Mouse (Mus musculus) lung, postnatal 10 days (tissue): ENCODE results near the gene Akap6.

ENCODE experiments used
- DNase-seq: peaks from one replicate; pipeline ENCODE4 v3.0.0; 2021

The Akap6 gene

DNA sequence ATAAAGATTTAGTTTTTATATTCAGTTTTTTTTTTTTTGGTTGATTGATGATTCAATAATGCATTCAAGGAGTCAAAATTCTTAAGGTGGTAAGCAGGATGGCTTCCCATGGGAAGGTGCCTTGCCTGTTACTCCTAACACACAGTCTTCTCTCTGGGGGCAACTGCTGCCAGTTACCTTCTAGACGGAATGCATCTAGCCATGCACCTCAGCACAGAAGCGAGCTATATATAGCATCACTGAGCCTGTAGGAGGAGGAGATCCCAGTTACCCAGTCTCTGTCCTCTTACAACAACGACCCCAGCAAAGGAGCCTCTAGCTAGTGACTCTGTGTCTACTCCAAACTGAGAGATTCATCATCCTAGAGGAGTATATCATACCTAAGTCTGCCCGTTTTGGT is 150.1 kb downstream of the Akap6 start:
- no peak for DNase-seq

DNA sequence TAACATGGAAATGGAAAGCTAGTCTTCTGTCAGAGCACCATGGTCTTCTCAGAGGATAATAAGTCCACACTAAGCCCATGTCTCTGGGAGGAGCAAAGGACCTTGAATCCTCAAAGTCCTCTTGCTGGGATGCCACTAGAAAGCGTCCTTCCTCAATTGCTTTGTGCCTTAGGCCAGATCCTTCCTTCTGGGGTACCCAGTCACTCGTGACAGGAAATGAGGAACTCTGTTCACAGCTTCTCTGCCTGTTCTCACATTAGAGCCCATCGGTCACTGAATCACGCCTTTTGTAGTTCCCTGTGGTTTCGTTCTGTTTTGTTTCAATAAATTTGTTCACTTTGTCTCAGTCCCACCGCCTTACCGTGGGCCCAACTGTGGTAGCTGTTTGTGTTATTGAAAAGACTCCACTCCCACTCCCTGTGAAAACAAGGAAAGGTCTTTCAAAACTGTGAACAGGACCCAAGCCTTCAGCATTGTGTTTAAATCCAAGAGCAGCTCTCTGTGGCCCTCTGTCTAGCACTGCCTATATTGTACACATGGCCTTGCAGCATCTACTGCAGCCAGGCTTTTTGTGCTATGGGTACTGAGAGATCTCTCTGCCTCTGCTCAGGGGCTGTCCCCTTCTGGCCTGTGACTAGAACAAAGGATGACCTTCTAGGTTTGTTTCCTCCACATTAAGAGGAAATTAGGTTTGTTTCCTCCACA is 151.3 kb downstream of the Akap6 start:
- DNase-seq: no peak

DNA sequence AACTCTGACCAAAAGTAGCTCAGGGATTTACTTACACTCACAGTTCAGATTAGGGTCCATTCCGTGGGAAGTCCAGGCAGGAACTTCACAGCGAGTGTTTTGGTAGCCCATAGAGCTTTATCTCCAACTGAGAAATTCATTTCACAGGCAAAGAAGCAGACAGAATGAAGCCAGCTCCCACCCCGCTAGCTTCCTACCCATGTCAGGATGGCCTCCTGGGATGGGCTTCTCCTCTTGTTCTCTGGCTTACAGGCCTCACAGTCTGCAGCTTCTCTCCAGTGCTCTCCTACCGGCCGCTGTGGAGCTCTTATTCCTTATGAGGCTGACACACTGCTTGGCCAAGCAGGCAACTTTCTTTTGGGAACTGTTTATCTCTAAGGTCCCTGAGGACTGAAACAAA is 152.0 kb downstream of the Akap6 start:
- DNase-seq: no peak

DNA sequence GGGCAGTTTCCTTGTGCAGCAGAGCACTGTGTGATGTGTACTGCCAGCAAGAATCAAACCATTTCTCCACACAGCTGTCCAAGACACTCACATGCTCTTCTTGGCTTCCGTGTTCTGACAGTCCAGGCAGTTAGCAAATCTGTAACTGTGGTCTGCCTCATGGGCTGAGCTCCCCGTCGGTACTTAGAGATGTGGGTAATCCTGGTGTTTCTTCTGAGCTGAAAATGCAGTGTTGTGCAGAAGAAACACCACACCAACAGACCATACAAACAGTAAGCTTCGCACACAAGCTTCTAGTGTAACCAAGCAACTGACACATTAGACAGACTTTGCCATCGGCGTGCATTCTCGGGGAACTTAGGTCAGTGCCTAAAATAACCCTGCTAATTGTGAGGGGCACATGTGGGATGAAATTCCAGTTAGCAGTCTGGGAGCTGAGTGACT is 155.1 kb downstream of the Akap6 start:
- peak; percentile 56 for DNase-seq

DNA sequence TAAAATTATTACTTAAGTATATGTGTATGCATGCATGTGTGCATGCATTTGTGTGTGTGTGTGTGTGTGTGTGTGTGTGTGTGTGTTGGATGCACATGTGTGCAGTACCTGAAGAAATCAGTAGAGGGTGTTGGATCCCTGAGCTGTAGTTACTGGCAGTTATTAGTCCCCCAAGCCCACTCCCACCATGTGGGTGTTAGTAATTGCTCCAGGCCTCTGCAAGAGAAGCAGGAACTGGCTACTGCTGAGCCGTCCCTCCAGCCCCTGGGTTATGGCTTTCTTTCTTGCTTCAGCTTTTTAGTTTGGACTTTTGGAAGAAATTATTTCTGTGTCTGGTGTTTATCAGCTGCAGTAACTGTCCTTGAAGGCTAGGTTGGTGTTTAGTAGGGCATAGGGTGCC is 156.9 kb downstream of the Akap6 start:
- no peak for DNase-seq

DNA sequence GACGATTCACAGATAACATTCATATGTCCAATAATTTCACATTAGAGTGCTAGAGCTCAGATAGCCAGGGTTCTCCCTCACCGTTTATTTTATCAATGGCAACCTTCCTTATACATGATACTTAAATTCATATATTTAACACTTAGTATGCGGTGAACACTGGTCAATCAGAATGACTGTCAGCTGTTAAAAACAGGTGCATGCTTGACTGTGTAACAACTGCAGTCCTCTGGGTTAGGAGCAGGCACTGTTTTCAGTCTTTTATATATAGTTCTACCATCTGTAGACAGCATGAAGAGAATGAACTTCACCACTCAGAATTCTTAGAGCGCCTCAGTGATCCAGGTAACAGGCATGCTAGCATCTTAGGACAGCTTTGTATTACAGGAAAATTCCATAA is 158.1 kb downstream of the Akap6 start:
- DNase-seq: no peak

DNA sequence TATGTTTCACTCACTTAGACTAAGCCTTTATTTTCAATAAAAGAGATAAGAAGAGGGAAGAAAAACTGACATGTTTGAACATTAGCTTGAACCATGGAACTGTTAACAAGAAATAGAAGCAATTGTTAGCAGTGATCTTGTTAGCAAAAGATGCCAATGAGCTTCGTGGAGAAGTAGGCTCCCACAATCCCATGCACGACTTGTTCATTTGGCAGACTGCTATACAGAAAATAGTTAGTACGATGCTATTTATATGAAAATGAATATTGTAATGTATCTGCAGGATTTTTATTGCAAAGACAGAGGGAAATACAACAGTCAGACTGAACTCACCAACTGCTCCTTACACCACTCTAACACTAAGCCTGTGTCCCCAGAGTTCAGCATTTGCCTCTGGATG is 162.7 kb downstream of the Akap6 start:
- no peak for DNase-seq

DNA sequence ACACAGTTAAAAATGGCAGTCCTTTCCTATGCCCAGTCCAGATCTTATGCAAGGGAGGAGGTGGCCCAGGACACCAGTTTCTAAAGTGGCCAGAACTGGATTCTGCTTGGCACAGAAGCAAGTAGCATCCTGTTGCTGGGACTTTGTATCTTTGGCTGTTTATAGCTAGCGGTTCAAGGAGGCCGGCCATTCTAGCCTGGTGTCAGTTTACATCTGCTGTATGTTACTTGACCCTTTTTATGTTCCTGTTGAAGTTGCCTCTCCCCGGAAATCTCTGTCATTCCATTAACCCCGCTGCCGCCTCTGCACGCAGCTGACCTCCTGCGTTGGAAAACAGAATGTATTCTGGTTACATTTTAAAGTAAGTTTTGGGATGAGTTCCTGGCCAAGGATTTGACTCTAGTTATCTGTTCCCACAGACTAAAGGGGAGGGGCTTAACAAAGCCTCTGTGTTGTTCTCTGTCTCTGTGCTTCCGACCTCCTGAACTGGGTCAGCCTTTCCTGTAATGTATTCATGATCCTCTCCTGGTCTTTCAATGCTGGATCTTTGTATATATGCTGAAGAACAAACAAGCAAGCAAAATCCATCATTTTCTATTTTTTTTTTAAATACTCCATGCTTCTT is 168.9 kb downstream of the Akap6 start:
- peak; percentile 74 for DNase-seq

DNA sequence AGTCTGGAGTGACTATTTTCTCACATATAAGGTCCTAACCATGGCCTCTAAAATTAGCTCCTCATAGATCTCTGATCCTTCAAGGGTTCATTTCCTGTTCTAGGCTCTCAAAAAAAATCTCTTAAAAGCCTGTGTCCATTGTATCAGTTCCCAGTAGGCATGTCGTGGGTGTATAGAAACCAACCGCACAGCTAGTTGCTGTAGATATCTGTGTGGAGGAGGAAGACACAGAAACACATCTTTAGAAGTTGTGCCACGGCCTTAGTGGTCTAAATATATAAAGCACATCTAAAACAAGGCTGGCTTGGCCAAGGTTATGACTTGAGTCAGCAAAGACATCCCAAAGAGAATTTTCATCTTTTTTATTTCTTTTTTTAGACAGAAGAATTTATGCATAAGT is 172.4 kb downstream of the Akap6 start:
- no peak for DNase-seq

DNA sequence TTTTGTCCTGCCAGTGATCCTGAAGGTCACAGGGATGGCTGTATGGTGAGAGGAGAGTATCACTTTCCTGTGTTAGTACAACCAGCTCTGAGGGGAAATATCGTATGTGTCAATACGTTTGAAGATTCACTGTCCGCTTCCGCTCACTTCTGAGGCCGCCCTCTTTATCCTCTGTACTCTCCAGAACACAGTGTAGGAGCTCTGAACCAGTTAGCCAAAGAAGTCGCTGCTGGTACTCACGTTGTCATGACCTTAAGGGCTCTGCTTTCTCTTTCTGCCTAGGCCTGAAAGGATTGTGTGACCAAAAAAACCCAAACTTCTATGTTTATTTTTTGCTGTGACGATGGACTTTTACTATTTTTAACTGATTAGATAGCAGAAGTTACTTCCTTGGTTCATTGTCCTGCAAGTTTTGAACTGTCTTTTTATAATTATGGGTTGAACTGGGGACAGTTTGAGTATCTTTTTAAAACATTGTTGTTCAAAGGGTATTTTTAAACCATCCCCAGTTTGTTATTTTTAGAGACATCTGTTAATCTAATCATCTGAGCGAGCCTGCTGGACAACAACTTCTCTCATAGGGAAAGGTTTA is 175.2 kb downstream of the Akap6 start:
- no peak for DNase-seq

DNA sequence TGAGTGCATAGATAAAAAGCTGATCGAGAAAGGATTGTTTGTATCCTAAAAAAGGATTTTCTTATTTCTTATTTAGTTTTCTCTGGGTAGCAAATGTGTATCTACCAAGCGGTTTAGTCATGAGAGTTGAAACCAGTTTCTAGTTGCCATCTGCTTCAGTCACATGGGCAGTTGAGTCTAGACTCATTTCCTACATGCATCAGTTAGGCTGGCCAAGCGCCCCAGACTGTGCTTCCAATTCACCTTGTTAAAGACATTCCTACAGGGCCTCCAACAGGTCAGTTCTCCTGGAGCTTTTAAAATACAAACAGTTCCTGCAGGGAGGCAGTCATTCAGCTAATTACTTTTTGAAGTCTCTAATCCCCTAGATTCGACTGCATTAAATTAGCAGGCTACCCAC is 176.9 kb downstream of the Akap6 start:
- DNase-seq: no peak

DNA sequence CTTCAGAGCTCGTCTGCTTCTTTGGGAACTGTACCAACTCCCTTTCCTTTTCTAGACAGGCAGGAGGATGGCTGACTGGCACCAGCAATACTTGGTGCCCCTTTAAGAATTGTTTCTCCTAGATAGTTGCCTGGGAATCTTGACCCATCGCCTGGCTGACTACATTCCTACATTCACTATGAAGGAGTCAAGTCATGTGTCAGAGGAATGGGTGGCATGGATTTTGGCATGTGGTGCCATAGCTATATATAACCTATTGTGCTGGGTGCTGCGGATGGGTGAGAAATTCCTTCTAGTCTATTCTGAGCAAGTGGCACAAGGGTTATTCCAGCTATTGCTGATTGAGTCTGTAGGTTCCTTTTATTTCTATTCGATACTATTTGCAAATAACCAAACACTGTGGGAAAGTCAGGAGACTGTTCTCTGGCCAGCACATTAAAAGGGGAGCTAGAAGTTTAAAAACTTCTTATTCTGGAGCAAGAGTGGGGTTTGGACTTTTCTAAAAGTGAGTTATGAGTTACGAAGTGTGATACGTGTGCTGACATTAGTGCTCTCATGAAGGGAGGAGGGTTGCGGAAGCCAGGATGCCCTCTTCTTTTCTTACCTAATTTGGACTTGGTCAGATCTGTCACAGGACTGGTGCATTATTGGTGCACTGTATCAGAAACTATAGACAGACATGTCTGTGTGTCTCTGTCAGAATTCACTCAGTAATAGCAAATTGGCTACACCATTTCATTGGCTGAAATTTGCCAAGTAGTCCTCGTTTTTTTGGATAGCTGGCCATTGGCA is 178.0 kb downstream of the Akap6 start:
- DNase-seq: no peak

DNA sequence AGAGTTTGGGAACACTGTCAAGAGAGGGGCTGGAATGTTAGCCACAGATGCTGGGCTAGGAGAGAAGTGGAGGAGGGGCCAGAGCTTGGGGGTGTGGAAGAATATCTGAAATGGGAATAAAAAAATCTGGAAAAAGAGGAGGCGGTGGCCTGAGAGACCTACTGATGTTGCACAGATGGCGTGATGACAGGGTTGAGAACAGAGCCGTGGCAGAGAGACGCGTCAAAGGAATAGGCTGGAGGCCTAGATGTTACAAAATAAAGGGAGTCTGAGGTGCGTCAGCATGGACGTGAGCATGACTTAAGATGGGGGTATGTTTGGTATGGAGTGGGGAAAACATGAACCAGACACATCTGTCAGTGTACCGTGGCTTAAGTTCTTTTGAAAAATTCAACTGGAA is 180.1 kb downstream of the Akap6 start:
- peak; percentile 67 for DNase-seq

DNA sequence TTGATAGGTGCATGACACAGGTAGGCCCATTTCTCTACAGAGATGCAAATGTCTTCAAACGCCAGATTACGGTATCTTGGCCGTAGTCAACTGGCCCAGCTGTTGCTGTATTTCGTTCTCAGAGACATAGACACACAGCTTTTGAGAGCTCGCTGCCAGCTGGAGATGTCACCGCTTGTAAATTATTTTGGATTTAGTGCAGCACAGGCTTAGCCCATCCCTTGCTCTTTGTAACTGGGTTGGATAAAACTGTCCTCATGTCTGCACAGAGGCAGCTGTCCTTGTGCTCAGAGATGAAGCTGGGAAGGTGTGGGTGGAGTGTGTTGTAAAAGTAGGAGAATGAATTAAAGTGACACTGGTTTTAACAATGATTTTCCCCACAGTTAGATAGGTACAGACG is 193.3 kb downstream of the Akap6 start:
- no peak for DNase-seq

DNA sequence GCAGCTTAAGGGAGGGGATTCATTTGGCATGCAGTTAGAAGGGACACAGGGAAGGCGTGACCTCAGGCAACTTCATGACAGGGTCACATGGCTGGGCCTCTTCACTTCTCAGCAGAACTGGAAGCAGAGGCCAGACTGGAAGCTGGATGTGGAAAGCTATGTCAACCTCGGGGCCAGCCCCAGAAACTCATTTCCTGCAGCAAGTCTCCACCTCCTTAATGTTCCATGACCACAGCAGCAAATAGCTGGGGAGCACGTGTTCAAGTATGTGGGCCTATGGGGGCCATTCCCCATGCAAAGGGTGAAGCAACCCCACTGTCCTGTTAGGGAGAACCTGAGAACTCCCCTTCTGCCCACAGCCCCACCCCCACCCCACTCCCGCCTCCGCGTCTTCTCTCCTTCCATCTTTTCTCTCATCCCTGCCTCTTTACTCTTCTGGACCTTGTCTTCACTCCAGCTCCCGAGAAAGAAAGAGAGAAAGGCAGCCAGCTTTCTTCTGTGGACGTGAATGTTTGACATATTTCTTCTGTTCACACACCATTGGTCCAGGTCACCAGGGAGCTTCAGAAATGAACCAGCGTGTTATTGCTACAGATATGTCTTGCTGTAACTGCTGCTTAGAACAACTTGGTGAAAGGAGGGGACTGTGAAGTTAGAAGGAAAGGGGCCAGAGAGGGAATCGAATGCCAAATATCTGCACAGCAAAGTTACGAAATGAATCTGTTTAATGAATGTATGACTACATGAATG is 194.6 kb downstream of the Akap6 start:
- peak; percentile 46 for DNase-seq

DNA sequence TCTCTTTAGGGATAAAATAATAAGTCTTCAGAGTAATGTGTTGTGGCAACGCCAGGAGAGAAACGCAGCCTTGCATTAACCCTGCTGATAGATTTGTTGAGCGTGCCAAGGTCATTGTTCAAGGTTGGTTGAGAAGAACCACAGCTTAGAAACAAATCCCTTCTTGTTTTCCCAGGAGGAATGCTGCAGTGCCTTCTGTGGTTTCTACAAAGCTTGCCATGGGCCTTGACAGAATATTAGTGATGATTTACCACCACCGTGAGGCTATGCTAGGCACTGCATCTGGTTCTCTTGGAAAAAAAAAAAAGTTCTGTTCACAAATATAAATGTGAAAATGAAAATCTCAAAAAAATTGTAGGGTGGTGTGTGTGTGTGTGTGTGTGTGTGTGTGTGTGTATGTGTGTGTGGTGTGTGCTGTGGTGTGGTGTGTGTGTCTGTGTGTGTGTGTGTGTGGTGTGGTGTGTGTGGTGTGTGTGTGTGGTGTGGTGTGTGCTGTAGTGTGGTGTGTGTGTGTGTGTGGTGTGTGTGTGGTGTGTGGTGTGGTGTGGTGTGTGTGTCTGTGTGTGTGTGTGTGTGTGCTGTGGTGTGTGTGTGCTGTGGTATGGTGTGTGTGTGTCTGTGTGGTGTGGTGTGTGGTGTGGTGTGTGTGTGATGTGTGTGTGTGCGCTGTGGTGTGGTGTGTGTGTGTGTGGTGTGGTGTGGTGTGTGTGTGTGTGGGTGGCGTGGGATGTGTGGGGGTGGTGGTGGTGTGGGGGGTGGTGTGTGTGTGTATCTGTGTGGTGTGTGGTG is 196.7 kb downstream of the Akap6 start:
- peak; percentile 80 for DNase-seq

DNA sequence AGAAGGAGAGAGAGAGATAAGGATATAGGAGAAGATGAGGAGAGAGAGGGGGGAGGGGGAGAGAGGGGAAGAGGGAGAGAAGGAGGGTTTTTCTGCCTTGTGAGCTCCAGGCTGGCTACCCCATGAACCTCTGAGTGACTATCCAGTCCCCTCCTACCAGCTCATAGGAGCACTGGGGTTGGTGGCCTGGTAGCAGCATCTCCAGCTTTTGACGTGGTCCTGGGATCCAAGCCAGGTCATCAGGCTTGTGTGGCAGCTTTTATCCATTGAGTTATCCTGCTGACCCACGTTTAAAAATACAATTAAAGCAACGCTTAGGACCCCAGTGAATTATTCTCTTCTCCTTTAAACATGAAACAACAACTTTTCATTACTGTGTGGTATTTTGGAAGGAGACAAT is 197.6 kb downstream of the Akap6 start:
- no peak for DNase-seq

DNA sequence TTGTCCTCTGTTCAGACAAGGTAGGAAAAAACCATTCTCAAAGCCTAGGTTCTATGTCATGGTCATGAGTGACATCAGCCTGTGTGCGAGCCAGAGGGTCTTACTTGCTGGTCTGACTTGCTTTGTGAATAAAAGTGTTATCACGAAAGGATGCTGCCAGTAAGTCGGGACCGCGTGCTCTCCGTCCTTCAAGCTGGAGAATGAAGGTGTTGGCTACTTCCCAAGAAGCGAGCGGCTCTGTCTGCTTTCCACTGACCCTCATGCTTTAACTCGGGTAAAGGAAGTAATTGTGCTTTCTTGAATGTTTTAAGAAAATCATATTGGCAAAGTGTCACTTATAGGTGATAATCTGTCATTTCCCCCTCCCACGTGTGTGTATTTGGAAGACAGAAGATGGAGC is 198.9 kb downstream of the Akap6 start:
- no peak for DNase-seq

DNA sequence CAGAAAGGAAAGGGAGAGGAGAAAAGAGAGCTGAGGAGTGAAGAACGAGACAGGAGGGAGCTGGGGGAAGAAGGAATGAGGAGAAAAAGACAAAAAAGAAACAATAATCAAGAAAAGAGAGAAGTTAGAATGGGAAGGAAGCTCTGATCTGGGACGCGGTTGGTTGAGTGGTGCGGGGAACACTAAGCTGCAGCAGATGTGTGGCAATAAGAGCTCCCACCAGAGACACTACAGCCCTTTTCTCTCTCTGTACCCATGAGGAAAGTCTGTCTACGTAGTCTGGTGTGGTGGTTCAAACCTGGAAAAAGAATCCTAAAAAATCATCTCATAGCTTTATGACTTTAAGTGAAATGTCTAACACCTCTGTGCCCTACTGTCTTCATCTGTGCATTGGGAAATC is 204.9 kb downstream of the Akap6 start:
- no peak for DNase-seq

DNA sequence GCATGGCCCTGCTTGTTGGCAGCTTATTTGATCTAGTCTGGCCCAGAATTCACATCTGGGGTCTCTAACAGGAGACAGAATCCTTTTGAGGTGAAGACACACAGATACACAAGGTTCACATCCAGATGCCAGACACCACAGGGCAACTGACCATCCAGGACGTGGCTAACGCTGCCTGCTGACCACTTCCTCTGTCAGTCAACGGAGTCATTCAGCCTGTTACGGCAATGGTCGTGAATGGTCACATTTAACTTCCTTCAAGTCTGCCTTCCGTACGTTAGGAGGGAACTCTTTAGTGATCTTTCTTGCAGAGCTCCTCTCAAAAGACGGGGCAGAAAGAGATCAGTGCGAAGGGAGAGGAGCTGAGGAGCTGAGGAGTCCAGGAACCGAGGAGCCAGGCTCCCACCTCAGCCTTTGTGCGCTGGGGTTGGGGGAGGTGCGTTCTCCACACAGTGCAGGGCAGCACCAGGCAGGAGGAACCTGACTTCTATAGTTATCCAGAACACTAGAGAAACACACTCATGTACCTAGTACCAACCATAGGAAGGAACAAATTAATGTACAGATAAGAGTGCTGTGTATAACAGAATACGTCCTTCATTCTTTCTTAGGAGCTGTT is 209.4 kb downstream of the Akap6 start:
- no peak for DNase-seq

DNA sequence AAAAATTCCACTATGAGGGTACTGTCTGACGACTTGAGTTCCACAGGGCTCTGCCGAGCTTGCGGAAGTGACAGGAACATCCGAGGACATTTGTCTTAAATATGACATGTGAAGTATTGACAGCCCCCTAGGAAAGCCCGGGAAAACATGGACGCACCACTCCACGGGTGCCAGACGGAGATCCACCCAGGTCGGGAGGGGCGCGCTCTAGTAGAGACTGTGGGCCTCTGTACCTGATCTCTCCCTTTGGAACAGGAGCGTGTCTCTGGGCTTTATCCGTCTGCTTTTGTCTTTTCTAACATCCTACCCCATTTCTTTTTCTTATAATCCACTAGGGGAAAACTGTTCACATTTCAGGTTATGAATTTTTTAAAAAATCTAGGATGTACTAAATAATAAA is 211.2 kb downstream of the Akap6 start:
- DNase-seq: no peak

DNA sequence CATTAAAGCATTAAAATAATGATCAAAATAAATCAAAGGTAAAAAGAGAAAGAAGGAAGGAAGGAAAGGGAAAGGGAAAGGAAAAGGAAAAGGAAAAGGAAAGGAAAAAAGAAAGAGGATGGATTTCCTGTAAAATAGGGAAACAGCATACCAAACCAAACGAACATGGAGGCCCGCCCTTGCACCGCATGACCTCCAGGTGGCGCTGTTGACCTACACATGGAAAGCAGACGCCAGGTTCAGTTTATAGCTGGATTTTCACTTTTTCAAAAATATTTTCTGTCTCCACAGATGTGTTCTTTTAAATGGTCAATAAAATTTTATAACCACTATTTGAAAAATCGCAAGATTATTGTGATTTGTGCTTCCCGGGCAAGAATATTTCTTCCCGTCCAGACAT is 211.6 kb downstream of the Akap6 start:
- DNase-seq: peak; percentile 75
